23 mouse cellular contexts compared by ENCODE assay signal in genomic region chr7:24838732-24839409, GRCm38 (mm10). TPM values are rescaled to one million over a fixed set of nuclear protein-coding genes. Genes with fewer than 3 reads are reported as not detected.
DNase-seq lines count a peak whose midpoint lies in the region; ATAC-seq and TF ChIP-seq lines count a peak whose summit lies in the region.
"Not testable (repeated sequence)": the region's sequence is repeated elsewhere in the genome, so short reads cannot be mapped to it uniquely, and the experiment has no call there.
"Had no signal": no experiment of that assay in that cellular context is flagged by ENCODE, and none has a peak within 500 bp of the region (broad histone marks: within the 10 kb centered on the region; RNA-seq: fewer than 3 reads in every experiment).

No protein-coding gene starts in this region.

- H3K9me3 ChIP-seq in kidney, embryonic 14.5 days (ENCODE audit: control insufficient read depth, low read length); liver, postnatal 0 days (ENCODE audit: low read length): not testable (repeated sequence)

- H3K27ac ChIP-seq in kidney, embryonic 14.5 days (ENCODE audit: low read depth, low read length), result not testable (repeated sequence)
- peak overlapping the region; percentile 71 for H3K27ac ChIP-seq in liver, postnatal 0 days (ENCODE audit: low read depth)
- H3K27ac ChIP-seq in thymus, adult 2 months (ENCODE audit: control insufficient read depth, insufficient read depth, low read length), result peak overlapping the region; percentile 71; the same call in 1 of the 2 replicates

- H3K9ac ChIP-seq in kidney, embryonic 14.5 days (ENCODE audit: low read depth, low read length); liver, postnatal 0 days (replicated peaks): not testable (repeated sequence)

- H3K4me1 ChIP-seq in kidney, embryonic 14.5 days (ENCODE audit: control insufficient read depth, insufficient read depth, low read length); liver, postnatal 0 days (ENCODE audit: insufficient read depth); thymus, adult 2 months (replicated peaks; ENCODE audit: control insufficient read depth, insufficient read depth, low read length): not testable (repeated sequence)

- not testable (repeated sequence) for TF ChIP-seq CTCF in liver, postnatal 0 days (IDR thresholded peaks at IDR 0.05; ENCODE audit: low read depth); thymus, adult 2 months (IDR thresholded peaks at IDR 0.05; ENCODE audit: borderline replicate concordance, control insufficient read depth, extremely low read depth, insufficient read depth, low read length, poor library complexity)

- H3K36me3 ChIP-seq in kidney, embryonic 14.5 days (ENCODE audit: control insufficient read depth, insufficient read depth, low read length); liver, postnatal 0 days (replicated peaks; ENCODE audit: insufficient read depth, low read length); thymus, adult 2 months (ENCODE audit: control insufficient read depth, insufficient read depth, low read length): not testable (repeated sequence)

- not testable (repeated sequence) for H3K27me3 ChIP-seq in kidney, embryonic 14.5 days (ENCODE audit: control insufficient read depth, insufficient read depth, low read length); liver, postnatal 0 days (ENCODE audit: insufficient read depth, low read length); thymus, adult 2 months (ENCODE audit: control insufficient read depth, insufficient read depth, low read length)

- 53% methylated on average over 11 of the region's 13 CpGs for WGBS in kidney, embryonic 14.5 days
- WGBS in liver, postnatal 0 days (ENCODE audit: insufficient replicate concordance), result 37% methylated on average over 12 of the region's 13 CpGs
- 29% methylated on average over 13 of the region's 13 CpGs for WGBS in thymus, adult 2 months

- not testable (repeated sequence) for H3K4me2 ChIP-seq in kidney, embryonic 14.5 days (replicated peaks; ENCODE audit: low read depth, low read length); liver, postnatal 0 days (ENCODE audit: low read depth, low read length)

- TF ChIP-seq EP300 in liver, postnatal 0 days (IDR thresholded peaks at IDR 0.05; ENCODE audit: low read depth), result not testable (repeated sequence)

- peak; percentile 59 to 68 for DNase-seq in B cell, adult 2 months
- peak; percentile 38 for DNase-seq in ZHBTc4 (ENCODE audit: low read depth, low spot score)
- DNase-seq in heart, adult 11 months, result peak; percentile 83
- DNase-seq in liver, postnatal 0 days, result peak; percentile 40
- DNase-seq in spleen, adult 12 weeks (ENCODE audit: low spot score), result peak; percentile 47
- peak; percentile 8 for DNase-seq in thymus, adult 2 months

- H3K4me3 ChIP-seq in kidney, embryonic 14.5 days (ENCODE audit: low read length); liver, postnatal 0 days (ENCODE audit: low read depth, low read length); thymus, adult 2 months (ENCODE audit: control insufficient read depth, insufficient read depth, low read length): not testable (repeated sequence)

- ATAC-seq in kidney, embryonic 14.5 days (ENCODE audit: low FRiP score, low TSS enrichment), result 0 out of 2 replicates have a peak, but pooled peaks have one; percentile 24
- peak; percentile 69 for ATAC-seq in liver, postnatal 0 days
- peak; percentile 94 for ATAC-seq in megakaryocyte, adult 5-6 weeks (ENCODE audit: poor library complexity, severe bottlenecking)

- not testable (repeated sequence) for TF ChIP-seq POLR2A in thymus, adult 2 months (IDR thresholded peaks at IDR 0.05; ENCODE audit: control insufficient read depth, extremely low read depth, insufficient read depth, low read length, poor library complexity)

RNA-seq across cellular contexts. Expression of gene Gm9844, which starts 23.1 kb away (rescaled TPM):
- polyA plus RNA-seq in kidney, embryonic 14.5 days (2014; fragmentation: Nextera tagmentation; extraction: Ambion mirVana), result 18.8 and 22.4 TPM in 2 replicates
- polyA plus RNA-seq in liver, postnatal 0 days (2015; fragmentation: Nextera tagmentation; extraction: Ambion mirVana), result 1.6 and 2.7 TPM in 2 replicates
- 9.6 and 10.0 TPM in 2 replicates for total RNA-seq in megakaryocyte, adult 5-6 weeks (2015)
- 40.8 and 73.5 TPM in 2 replicates for total RNA-seq in megakaryocyte, adult 5-6 weeks (2017)
- 6.4 and 6.8 TPM in 2 replicates for polyA plus RNA-seq in thymus, adult 2 months (2012; rRNA removed)
- total RNA-seq: adrenal gland, adult 18-20 months; G1E; gastrocnemius, adult 2 months; heart, postnatal 14 days; layer of hippocampus, postnatal 36 days; left cerebral cortex, postnatal 14 days had no signal

RNA-seq across cellular contexts. Expression of gene Lypd4, which starts 30.9 kb away (rescaled TPM):
- not detected in 2 replicates for polyA plus RNA-seq in kidney, embryonic 14.5 days (2014; fragmentation: Nextera tagmentation; extraction: Ambion mirVana)
- not detected in 2 replicates for polyA plus RNA-seq in liver, postnatal 0 days (2015; fragmentation: Nextera tagmentation; extraction: Ambion mirVana)
- not detected in 2 replicates for total RNA-seq in megakaryocyte, adult 5-6 weeks (2015)
- total RNA-seq in megakaryocyte, adult 5-6 weeks (2017), result not detected in 2 replicates
- polyA plus RNA-seq in thymus, adult 2 months (2012; rRNA removed), result 0.15 TPM in 1 of 2 replicates, not detected in the other
- total RNA-seq: adrenal gland, adult 18-20 months; adrenal gland, postnatal 4 days; gastrocnemius, adult 2 months; heart, postnatal 14 days; layer of hippocampus, adult 2 months; layer of hippocampus, postnatal 36 days; left cerebral cortex, postnatal 14 days had no signal
- polyA plus RNA-seq: C2C12; embryonic facial prominence, embryonic 10.5 days; forebrain, embryonic 12.5 days; G1E; heart, embryonic 12.5 days; hindbrain, embryonic 13.5 days; limb, embryonic 13.5 days; midbrain, embryonic 15.5 days had no signal

RNA-seq across cellular contexts. Expression of gene Dmrtc2, which starts 31.0 kb away (rescaled TPM):
- polyA plus RNA-seq in kidney, embryonic 14.5 days (2014; fragmentation: Nextera tagmentation; extraction: Ambion mirVana), result not detected in 2 replicates
- not detected in 2 replicates for polyA plus RNA-seq in liver, postnatal 0 days (2015; fragmentation: Nextera tagmentation; extraction: Ambion mirVana)
- total RNA-seq in megakaryocyte, adult 5-6 weeks (2015), result not detected in 2 replicates
- total RNA-seq in megakaryocyte, adult 5-6 weeks (2017), result not detected in 2 replicates
- not detected in 2 replicates for polyA plus RNA-seq in thymus, adult 2 months (2012; rRNA removed)
- total RNA-seq: adrenal gland, adult 18-20 months; G1E; gastrocnemius, adult 2 months; heart, postnatal 14 days; layer of hippocampus, adult 2 months; layer of hippocampus, postnatal 36 days; left cerebral cortex, postnatal 14 days had no signal
- polyA plus RNA-seq: C2C12; embryonic facial prominence, embryonic 10.5 days; forebrain, embryonic 12.5 days; G1E; heart, embryonic 12.5 days; limb, embryonic 13.5 days had no signal

RNA-seq across cellular contexts. Expression of gene Rps19, which starts 45.3 kb away (rescaled TPM):
- 2,731 and 3,572 TPM in 2 replicates for polyA plus RNA-seq in kidney, embryonic 14.5 days (2014; fragmentation: Nextera tagmentation; extraction: Ambion mirVana)
- polyA plus RNA-seq in liver, postnatal 0 days (2015; fragmentation: Nextera tagmentation; extraction: Ambion mirVana), result 1,140 and 1,164 TPM in 2 replicates
- total RNA-seq in megakaryocyte, adult 5-6 weeks (2015), result 1,493 and 1,909 TPM in 2 replicates
- total RNA-seq in megakaryocyte, adult 5-6 weeks (2017), result 575 and 756 TPM in 2 replicates
- polyA plus RNA-seq in thymus, adult 2 months (2012; rRNA removed), result 543 and 698 TPM in 2 replicates

RNA-seq across cellular contexts. Expression of gene Cd79a, which starts 58.3 kb away (rescaled TPM):
- 1.5 and 1.6 TPM in 2 replicates for polyA plus RNA-seq in kidney, embryonic 14.5 days (2014; fragmentation: Nextera tagmentation; extraction: Ambion mirVana)
- 32.0 and 34.0 TPM in 2 replicates for polyA plus RNA-seq in liver, postnatal 0 days (2015; fragmentation: Nextera tagmentation; extraction: Ambion mirVana)
- total RNA-seq in megakaryocyte, adult 5-6 weeks (2015), result 0.64 and 1.0 TPM in 2 replicates
- total RNA-seq in megakaryocyte, adult 5-6 weeks (2017), result 0.18 and 0.24 TPM in 2 replicates
- 38.2 and 44.0 TPM in 2 replicates for polyA plus RNA-seq in thymus, adult 2 months (2012; rRNA removed)
- total RNA-seq: gastrocnemius, adult 2 months; layer of hippocampus, adult 2 months had no signal

Comparison
In these comparisons a context has a peak if more than half of its experiments do, and no peak if none do; other contexts are left out.
1. DNase-seq: peak in every context shown above with its lines; median percentile 83 in heart, adult 11 months; 64 in B cell, adult 2 months; 47 in spleen, adult 12 weeks; 40 in liver, postnatal 0 days; 38 in ZHBTc4; 8 in thymus, adult 2 months.
2. ATAC-seq: peak in every context shown above with its lines; median percentile 94 in megakaryocyte, adult 5-6 weeks; 69 in liver, postnatal 0 days; 24 in kidney, embryonic 14.5 days.